Mouse (Mus musculus) forebrain, embryonic 15.5 days (tissue): ENCODE data around the gene Gatd1. TPM values are rescaled to one million over a fixed set of nuclear protein-coding genes. Genes with fewer than 3 reads are reported as not detected.
A peak's percentile ranks its signal among the peaks of the same experiment; 100 is the strongest.

Experiments
- ATAC-seq: fragments of 200-750 bp; cut with Nextera tagmentation; replicated peaks from 2 replicates; pipeline ENCODE4 v1.8.0; 2017; ENCODE audit warnings: mild to moderate bottlenecking, moderate TSS enrichment, moderate library complexity
- H3K27ac ChIP-seq: fragments of 300-500 bp; sonication (generic); replicated peaks from 2 replicates; pipeline ENCODE4 v1.5.1; 2015; ENCODE audit warnings: mild to moderate bottlenecking, inconsistent platforms
- H3K27me3 ChIP-seq: fragments of 300-500 bp; sonication (generic); 2 replicates; pipeline ENCODE4 v1.6.1; 2015; ENCODE audit warnings: inconsistent platforms
- H3K36me3 ChIP-seq: fragments of 300-500 bp; sonication (generic); 2 replicates; pipeline ENCODE4 v1.6.1; 2015; ENCODE audit warnings: mild to moderate bottlenecking, inconsistent platforms
- H3K4me1 ChIP-seq: fragments of 300-500 bp; sonication (generic); 2 replicates; pipeline ENCODE4 v1.6.1; 2015; ENCODE audit warnings: inconsistent platforms
- H3K4me2 ChIP-seq: fragments of 300-500 bp; sonication (generic); replicated peaks from 2 replicates; pipeline ENCODE4 v1.6.1; 2015; ENCODE audit warnings: mild to moderate bottlenecking, inconsistent platforms
- H3K4me3 ChIP-seq: fragments of 300-500 bp; sonication (generic); 2 replicates; pipeline ENCODE4 v1.5.1; 2015; ENCODE audit warnings: mild to moderate bottlenecking, inconsistent platforms
- H3K9ac ChIP-seq: fragments of 300-500 bp; sonication (generic); replicated peaks from 2 replicates; pipeline ENCODE4 v1.6.1; 2015; ENCODE audit warnings: mild to moderate bottlenecking, inconsistent platforms
- H3K9me3 ChIP-seq: fragments of 300-500 bp; sonication (generic); 2 replicates; pipeline ENCODE4 v1.6.1; 2016; ENCODE audit warnings: inconsistent platforms
- WGBS: fragments of 180-500 bp; shearing (Covaris S2); methylation state at CpG from one replicate; pipeline ENCODE4 v1.1.7; 2015; ENCODE audit warnings: mixed read lengths; 5-methylcytosine and 5-hydroxymethylcytosine counted together
- polyA plus RNA-seq: library from polyadenylated mRNA; unstranded; fragments of >200 nt; fragmentation: Nextera tagmentation; extraction: Ambion mirVana; gene quantifications from 2 replicates; pipeline ENCODE4 v1.2.1, GENCODE M21; 2015

The Gatd1 gene
- polyA plus RNA-seq, 1 experiment from 2014 or later, result 62.2 TPM

DNA sequence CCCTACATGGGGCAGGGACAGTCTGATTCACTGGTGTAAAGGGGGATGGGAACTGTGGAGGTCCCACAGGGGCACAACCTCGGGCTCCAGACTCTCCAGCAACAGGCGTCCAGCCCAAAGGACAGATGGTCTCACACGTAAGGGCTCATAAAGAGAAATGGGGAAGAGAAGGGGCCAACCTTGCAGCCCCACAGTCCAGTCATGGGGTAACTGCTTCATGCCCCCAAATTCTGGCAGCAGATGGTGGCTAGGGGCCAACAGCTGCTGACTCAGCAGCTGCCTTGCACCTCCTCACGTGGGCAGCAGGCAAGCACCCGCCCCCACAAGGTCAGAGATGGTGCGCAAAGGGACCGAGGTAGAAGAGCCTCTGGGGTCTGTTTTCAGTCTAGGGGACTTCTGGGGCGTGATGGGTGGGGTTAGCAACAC, 18.3 kb upstream of the Gatd1 start:
- Histone ChIP-seq H3K4me1 (peaks cover 67% of the 10 kb centered on the region), H3K27me3 (no peaks in the 10 kb centered on the region), H3K4me2 (no peak overlapping the region), H3K4me3 (no peak overlapping the region), H3K9me3 (no peaks in the 10 kb centered on the region), H3K36me3 (peaks cover 22% of the 10 kb centered on the region), H3K27ac (no peak overlapping the region), H3K9ac (no peak overlapping the region)
- ATAC-seq, result no peak
- 90% methylated on average over 8 of the region's 8 CpGs for WGBS

DNA sequence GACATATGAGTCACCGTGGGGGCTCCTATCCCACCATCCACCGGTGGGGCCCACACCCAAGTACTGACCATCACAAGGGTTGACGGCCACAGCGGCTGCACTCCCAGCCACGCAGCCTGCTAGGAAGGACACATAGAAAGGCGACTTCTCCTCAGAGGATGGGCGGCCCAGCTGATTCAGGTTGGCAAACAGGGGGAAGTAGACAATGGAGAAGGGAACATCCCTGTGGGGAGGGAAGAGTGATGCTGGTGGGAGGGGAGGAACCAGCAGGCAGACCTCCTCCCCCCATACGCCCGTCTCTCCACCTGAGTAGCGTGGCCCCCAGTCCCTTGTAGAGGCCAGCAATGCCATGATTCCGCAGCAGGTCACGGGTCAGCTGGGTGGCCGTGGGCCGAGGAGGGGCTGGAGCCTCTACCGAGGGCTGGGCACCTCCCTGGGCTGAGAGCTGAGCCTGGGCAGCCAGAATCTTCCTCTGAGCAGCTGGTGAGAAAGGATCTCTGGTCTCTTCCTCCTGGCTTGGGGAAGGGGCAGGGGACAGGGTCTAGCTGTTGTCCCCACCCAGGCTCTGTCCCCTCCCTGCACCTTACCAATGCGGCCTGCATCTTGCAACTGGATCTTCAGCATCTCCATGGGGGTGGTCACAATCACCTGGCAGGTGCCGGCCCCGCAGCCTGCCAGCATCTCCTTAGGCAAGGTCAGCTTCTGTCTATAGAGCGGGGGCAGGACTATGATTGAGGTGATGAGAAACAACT, 17.7 kb upstream of the Gatd1 start:
- Histone ChIP-seq H3K9me3 (no peaks in the 10 kb centered on the region), H3K4me2 (no peak overlapping the region), H3K27me3 (no peaks in the 10 kb centered on the region), H3K36me3 (peaks cover 22% of the 10 kb centered on the region), H3K27ac (no peak overlapping the region), H3K4me1 (peaks cover 61% of the 10 kb centered on the region), H3K4me3 (no peak overlapping the region), H3K9ac (no peak overlapping the region)
- no peak for ATAC-seq
- WGBS, result 96% methylated on average over 19 of the region's 19 CpGs

DNA sequence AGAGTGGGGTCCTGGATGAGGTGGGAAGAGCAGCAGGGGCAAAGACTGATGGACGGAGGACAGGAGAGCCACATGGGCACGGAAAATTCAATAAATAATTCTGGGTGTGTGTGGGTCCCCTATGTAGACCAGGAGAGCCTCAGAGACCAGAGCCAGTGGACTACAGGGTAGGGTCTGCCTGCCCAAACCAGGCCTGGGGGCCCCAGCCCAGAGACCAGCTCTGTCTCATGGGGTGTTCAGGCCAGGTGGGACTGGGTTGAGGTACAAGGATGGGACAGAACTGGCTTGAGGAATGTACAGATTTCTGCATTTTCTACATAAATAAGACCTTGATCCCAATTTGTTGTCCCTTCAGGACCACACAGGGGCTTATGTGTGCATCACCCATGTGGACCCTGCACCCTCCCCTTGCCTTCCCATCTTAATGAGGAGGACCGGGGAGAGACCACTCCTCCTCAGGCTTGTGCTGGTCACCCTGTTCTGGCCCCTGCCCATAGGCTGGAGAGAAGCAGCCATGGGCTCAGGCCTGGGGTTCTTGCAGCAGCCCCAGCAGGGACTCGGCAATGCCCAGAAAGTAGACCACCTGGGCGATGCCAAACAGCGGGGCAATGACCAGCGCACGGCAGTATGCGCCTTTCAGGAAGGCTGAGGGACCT, 16.8 kb upstream of the Gatd1 start:
- Histone ChIP-seq H3K27me3 (no peaks in the 10 kb centered on the region), H3K4me2 (no peak overlapping the region), H3K36me3 (peaks cover 22% of the 10 kb centered on the region), H3K4me3 (no peak overlapping the region), H3K27ac (no peak overlapping the region), H3K9me3 (no peaks in the 10 kb centered on the region), H3K4me1 (peaks cover 52% of the 10 kb centered on the region), H3K9ac (no peak overlapping the region)
- 96% methylated on average over 9 of the region's 9 CpGs for WGBS
- no peak for ATAC-seq

DNA sequence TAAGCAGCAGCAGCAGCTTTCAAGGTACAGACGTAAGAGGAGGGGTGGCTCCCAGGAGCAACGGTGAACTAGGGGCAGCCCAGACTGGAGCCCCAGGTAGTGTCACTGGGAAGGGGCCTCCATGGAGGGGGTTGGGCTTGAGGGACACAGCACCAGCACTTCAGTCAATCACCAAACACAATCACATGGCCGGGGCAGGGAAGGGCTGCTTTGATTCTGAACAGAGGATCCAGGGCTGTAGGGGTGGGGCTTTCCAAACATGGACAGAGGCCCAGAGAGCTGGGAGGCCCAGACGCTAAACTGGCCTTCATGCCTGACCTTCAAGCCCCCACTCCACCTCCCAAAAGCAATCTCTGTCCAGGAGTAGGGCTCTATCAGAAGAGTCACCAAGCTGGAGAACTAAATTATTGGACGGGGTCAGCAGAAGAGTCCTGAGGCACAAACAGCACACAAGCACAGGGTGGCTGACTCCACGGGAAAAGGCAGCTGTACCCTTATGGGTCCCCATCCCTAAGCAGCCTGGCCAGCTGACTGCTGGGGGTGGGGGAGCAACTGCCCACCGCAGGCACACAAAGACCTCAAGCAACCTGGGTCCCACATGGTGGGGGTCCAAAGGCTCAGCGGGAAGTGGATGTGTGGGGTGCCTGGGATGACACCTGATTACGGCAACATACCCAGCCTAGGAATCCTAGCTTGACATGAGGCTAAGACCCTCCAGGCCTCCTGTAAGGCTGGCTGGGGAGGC, 16.1 kb upstream of the Gatd1 start:
- ATAC-seq, result no peak
- H3K4me2 ChIP-seq, result peak overlapping the region; percentile 88
- H3K4me1 ChIP-seq, result peaks cover 46% of the 10 kb centered on the region
- H3K9ac ChIP-seq, result peak overlapping the region; percentile 71; the same call in 1 of the 2 replicates
- peak overlapping the region; percentile 53 for H3K4me3 ChIP-seq
- H3K27me3 ChIP-seq, result no peaks in the 10 kb centered on the region
- H3K27ac ChIP-seq, result peak overlapping the region; percentile 70
- WGBS, result 62% methylated on average over 9 of the region's 9 CpGs
- no peaks in the 10 kb centered on the region for H3K9me3 ChIP-seq
- H3K36me3 ChIP-seq, result peaks cover 22% of the 10 kb centered on the region

DNA sequence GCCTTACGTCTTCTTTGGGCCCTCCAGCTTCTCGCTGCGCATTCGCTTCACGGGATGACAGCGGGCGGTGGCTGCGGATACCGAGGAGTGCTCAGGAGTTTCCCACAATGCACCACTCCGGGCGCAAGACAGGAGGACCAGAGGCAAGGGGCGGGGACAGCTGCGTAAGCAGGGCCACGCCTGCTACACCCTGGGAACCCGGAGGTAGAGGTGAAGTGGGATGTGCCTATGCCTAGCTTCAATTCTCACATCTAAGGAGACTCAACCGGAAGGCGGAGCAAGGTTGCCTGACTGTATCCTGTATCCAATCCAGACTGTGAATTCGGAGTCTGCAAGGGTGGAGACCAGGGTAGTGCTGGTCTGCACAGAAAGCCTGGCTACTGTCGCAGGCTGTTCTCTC, 15.4 kb upstream of the Gatd1 start, which contains the start of gene Cend1:
TSS of gene Cend1 (minus strand) at position 182 of the 400 bp plus-strand sequence.
- H3K9me3 ChIP-seq, result no peaks in the 10 kb centered on the region
- H3K27ac ChIP-seq, result peak within 1 kb of the TSS; percentile 70
- peak within 1 kb of the TSS; percentile 71 for H3K9ac ChIP-seq
- peak; percentile 83 for ATAC-seq
- WGBS, result 4% methylated on average over 19 of the region's 19 CpGs
- H3K27me3 ChIP-seq, result no peaks in the 10 kb centered on the region
- peak within 1 kb of the TSS; percentile 88 for H3K4me2 ChIP-seq
- H3K36me3 ChIP-seq, result peaks cover 22% of the 10 kb centered on the region
- H3K4me1 ChIP-seq, result peaks cover 40% of the 10 kb centered on the region
- peak within 1 kb of the TSS; percentile 53 for H3K4me3 ChIP-seq

DNA sequence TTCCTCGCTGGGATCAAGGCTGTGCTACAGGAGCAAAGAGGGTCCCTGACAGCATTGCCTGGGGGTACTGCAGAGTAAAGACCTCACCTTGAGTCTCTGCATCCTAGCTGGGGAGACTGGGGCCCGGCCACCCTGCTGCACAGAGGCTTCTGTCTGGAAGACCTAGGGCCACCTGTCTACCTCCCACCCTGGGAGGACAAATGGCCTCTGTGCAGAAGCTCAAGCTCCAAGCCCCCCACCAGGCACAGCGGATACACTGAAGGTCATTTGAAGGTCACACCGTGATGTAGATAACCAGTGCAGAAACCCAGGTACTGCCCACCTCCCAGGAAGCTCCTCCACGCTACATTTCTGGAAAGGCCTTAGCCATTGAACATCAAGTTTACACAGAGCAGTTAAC, 14.8 kb upstream of the Gatd1 start:
- WGBS, result 44% methylated on average over 5 of the region's 5 CpGs
- H3K9ac ChIP-seq, result peak overlapping the region; percentile 71
- H3K4me3 ChIP-seq, result peak overlapping the region; percentile 53
- no peaks in the 10 kb centered on the region for H3K27me3 ChIP-seq
- ATAC-seq, result 0 out of 2 replicates have a peak, but pooled peaks have one; percentile 3
- H3K4me2 ChIP-seq, result peak overlapping the region; percentile 88
- H3K27ac ChIP-seq, result peak overlapping the region; percentile 70
- peaks cover 22% of the 10 kb centered on the region for H3K36me3 ChIP-seq
- H3K4me1 ChIP-seq, result peaks cover 35% of the 10 kb centered on the region
- H3K9me3 ChIP-seq, result no peaks in the 10 kb centered on the region

DNA sequence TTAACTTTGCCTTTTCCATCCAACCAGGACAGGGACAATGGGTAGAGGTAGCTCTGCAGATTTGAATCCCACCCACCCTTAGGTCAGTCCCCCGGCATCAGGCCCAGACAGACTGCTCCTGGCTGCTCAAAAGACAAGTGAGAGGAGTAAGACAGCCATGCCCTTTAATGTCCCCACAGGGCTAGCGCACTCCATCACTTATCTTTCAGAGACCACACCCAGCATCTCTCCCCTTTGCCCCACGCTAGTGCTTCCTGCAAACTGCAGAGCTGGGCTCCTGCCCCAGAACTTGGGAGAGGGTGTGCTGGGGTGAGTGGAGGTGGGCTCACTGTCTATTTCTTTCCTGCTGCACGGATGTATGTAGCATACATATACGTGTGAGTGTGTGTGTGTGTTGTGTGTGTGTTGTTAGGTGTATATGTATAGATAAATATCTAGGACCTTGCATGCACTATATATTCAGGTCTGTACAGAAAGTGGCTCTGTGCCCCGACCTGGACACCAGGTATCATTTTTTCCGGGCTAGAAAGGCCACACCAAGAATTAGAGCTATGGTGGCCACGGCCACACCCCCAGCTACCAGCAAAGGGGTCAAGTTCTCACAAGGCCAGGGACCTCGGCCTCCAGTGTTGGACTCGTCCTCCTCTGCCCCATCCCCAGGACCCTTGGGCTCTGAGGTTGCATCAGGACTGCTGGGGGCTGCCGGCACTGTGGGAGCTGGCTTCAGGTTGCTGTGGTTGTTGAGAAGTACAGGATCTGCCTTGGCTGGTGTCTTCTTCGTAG, 13.2 kb upstream of the Gatd1 start:
- H3K9ac ChIP-seq, result no peak overlapping the region
- H3K27me3 ChIP-seq, result no peaks in the 10 kb centered on the region
- no peaks in the 10 kb centered on the region for H3K9me3 ChIP-seq
- no peak overlapping the region for H3K4me3 ChIP-seq
- peaks cover 22% of the 10 kb centered on the region for H3K36me3 ChIP-seq
- 84% methylated on average over 12 of the region's 12 CpGs for WGBS
- ATAC-seq, result no peak
- H3K4me2 ChIP-seq, result no peak overlapping the region
- H3K27ac ChIP-seq, result no peak overlapping the region
- peaks cover 21% of the 10 kb centered on the region for H3K4me1 ChIP-seq

DNA sequence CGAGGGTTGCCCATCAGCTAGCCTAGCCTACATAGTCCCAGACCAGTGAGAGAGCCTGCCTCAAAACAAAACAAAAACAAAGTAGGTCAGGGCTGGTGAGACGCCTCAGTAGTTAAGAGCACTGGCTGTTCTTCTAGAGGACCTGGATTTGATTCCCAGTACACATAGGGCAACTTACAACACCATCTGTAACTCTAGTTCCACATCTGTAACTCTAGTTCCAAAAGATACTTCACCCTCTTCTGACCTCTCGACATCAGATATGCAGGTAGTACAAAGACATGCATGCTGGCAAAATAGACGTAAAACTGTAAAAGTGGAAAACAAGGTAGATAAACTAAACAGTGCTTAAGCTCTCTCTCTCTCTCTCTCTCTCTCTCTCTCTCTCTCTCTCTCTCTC, 9.9 kb upstream of the Gatd1 start:
- no peak overlapping the region for H3K4me3 ChIP-seq
- no peak for ATAC-seq
- H3K4me2 ChIP-seq, result no peak overlapping the region
- H3K4me1 ChIP-seq, result peaks cover 10% of the 10 kb centered on the region
- H3K9me3 ChIP-seq, result no peaks in the 10 kb centered on the region
- no peak overlapping the region for H3K9ac ChIP-seq
- H3K36me3 ChIP-seq, result no peaks in the 10 kb centered on the region
- H3K27me3 ChIP-seq, result no peaks in the 10 kb centered on the region
- H3K27ac ChIP-seq, result no peak overlapping the region
- WGBS, result 73% methylated on average over 4 of the region's 4 CpGs

DNA sequence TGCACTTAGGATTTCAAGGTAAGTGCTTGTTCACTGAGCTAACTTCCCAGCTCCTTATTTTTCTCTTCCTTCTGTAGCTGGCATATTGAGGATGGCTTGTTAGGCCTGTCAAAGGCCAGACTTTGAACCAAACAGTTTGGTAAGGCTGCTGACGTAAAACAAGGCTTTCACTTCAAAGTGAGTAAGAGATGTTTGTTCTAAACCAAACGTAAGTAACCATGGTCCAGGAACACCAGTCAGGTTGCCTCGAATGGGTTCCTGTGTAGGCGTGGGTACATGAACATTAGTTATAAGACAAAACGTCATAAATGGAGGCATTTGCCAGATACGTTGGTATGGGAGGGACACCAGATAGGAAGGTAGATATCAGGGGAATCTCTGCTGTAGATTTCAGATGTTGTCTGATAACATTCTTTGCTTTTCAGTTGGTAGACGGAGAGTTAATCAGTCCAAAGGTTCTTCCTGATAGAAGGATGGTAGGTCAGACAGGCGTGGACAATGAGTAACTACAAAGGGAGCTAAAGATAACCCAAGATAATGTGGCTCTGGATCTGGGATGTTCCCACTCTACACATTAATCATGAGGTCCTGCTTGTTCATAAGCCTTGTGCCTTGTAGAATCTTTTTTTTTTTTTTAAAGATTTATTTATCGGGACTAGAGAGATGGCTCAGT, 6.2 kb upstream of the Gatd1 start:
- WGBS, result 87% methylated on average over 9 of the region's 9 CpGs
- no peak overlapping the region for H3K9ac ChIP-seq
- no peak overlapping the region for H3K4me2 ChIP-seq
- no peaks in the 10 kb centered on the region for H3K36me3 ChIP-seq
- H3K27ac ChIP-seq, result no peak overlapping the region
- ATAC-seq, result no peak
- no peaks in the 10 kb centered on the region for H3K9me3 ChIP-seq
- no peaks in the 10 kb centered on the region for H3K27me3 ChIP-seq
- no peak overlapping the region for H3K4me3 ChIP-seq
- H3K4me1 ChIP-seq, result peaks cover 4% of the 10 kb centered on the region; the same call in 1 of the 2 replicates

DNA sequence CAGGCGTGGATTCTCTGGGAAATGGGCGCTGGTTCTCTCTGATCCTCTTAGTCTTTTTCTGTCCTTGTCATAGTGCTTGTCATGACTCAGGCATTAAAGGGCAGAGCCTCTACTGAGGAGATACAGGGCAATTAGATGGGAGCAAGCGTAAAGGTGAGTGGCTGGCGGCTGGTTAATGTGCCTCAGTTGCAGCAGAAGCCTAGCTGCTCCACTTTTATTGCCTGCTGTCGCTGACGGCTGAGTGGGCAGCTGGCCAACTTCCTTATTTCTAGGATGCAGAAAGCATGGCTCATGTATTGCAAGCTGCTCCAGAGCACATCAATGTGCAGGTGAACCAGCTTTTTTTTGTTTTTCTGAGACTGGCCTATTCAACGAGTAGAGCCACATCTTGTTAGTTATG, 5.0 kb upstream of the Gatd1 start:
- ATAC-seq, result no peak

More for the DNA sequence above, 5.0 kb upstream of the Gatd1 start:
- H3K9me3 ChIP-seq, result no peaks in the 10 kb centered on the region
- 65% methylated on average over 7 of the region's 7 CpGs for WGBS
- no peaks in the 10 kb centered on the region for H3K36me3 ChIP-seq
- H3K4me3 ChIP-seq, result no peak overlapping the region
- no peak overlapping the region for H3K4me2 ChIP-seq
- no peaks in the 10 kb centered on the region for H3K27me3 ChIP-seq
- peaks cover 10% of the 10 kb centered on the region for H3K4me1 ChIP-seq
- no peak overlapping the region for H3K9ac ChIP-seq
- no peak overlapping the region for H3K27ac ChIP-seq
